Mouse (Mus musculus) spleen, postnatal 14 days (tissue): ENCODE data around the gene Ghrh.
A peak's percentile ranks its signal among the peaks of the same experiment; 100 is the strongest.

Source experiments
- DNase-seq, 2 experiments: peaks; one replicate each; pipeline ENCODE4 v3.0.0; 2021 to 2022; ENCODE audit warnings: low spot score in 2 of 2

Gene Ghrh

DNA sequence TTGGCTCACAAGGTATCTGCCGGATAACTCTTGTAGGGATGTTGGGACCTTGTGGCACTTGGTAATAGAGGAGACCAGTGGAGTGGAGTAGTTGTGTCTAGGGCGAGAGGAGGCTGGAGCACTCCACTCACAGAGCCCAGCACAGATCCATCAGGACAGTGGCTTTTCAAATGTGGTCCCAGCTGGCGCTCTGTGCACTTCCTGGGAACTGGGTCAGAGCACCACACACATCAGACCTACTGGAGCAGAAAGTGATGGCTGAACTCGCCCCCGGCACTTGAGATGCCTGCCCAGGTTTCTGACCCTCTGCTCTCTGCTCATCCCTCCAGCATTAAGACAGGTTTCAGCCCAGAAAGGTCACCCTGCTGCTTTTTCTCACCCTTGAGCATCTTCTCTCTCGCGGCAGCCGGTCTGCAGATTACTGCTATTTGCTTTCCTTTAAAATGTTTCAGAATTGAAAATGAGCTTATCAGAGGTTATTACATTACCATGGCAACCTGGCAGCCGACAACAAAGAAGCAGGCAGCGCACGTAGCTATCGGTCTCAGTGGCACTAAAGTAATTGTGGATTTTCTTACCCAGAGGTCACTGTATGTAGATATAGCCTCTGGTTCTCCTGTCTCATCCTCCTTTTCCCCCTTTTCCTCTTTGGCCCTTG, 1.9 kb upstream of the Ghrh start:
- no peak for DNase-seq

DNA sequence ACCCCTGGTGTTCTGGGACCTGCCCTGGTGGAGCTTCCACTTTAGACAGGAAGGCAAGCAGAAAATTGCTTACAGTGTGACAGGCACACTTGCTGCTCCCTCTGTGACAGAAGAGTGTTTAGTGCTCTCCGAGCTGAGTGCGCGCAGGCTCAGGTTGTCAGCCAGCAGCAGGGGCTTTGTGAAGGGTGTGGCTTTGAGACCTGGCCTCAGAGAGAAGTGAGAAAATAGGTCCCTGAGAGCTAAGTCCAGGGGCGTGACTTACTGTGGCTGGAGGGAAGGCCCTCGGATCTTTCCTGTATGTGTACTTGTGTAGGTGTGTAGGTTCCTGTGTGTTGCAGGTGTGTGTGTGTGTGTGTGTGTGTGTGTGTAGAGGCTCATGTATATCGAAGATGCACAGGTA, 4.0 kb downstream of the Ghrh start:
- no peak for DNase-seq

DNA sequence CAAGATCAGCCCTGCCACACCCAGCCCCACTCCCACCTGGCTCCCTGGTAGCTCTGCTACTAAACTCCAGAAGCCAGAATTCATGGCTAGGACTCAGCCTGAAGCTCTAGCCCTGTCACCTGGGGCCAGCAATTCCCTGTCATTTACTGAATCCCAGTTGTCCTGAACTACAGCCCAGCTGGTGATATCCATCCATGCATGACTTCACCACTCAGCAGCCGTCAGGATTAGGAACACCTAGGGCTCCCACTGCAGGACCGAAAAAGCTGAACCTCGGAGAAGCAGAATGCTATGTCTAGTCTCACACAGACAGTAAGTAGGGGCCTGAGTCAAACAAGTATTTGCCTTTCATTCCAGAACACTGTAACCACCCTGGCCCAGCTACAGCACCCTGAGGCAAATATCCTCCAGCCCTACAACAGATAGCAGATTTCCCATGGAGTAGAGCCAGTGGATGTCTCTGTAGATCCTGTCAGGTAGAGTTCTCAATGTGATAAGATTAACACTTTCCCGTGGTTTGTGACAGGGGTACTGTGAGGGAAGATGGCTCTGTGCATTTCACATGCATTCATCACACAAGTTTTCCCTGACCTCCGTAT, 4.9 kb downstream of the Ghrh start:
- DNase-seq = no peak

GRCm38 (mm10) chr2:157341554-157342270, 5.6 kb downstream of the Ghrh start:
- DNase-seq = peak; percentile 19 to 57

DNA sequence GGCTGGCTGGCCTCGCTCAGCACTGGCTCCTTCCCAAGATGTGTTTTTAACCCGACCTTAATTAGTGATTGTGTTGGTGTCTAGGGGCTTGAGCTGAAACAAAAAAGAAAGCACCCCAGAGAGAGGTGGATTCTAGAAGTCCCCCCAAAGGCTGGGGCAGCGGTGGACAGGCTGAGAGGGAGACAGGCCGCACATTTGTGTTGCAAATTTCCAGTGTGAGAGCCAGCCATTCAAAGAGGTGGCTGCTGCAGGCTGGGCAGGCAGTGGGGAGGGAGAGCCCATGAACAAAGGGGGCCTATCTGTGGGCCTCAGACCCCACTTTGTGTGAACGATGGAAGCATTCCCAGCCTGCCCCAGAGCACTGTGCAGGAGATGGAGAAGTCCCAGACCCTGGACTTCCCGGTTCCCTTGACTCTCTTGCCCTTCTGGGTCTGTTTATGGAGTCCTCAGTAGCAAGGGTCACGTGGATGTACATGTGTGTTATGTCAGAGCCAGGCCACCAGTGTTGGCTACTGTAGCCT, 7.0 kb downstream of the Ghrh start:
- DNase-seq = no peak

DNA sequence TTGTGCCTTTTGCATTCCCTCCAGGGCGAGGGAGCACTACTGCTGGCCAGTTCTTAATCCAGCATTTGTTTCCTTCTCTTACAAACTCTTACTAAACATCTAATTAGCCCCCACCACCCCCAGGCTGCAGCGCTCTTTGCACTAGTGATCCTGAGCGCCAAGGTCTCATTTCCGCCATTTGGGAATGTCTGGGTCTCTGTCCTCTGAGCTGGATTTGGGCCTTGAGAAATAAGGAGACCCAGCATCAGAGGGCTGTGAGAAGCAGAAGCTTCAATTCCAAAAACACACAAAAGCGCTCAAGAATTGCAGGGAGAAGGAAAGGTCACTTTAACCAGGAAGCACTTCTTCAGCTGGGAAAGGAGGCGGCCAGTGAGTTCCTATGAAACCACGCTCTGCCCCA, 7.8 kb downstream of the Ghrh start:
- no peak for DNase-seq

DNA sequence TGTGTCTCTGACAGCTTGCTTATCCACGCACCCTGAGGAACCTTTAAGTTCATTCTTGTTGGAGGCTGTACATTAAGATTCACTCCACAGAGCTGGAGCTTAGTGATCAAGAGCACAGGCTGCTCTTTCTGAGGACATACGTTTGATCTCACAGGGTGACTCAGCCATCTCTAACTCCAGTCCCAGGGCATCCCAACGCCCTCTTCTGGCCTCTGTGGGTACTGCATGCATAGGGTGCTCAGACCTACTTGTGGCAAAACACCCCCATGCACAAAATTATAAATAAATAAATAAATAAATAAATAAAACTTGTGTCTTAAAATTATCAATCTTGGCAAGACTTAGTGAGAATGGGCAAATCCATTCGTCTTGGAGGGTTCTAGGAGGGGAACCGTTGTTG, 8.6 kb downstream of the Ghrh start:
- peak; percentile 28 to 53 for DNase-seq

GRCm38 (mm10) chr2:157332059-157332458, 15.2 kb downstream of the Ghrh start:
- DNase-seq = no peak

GRCm38 (mm10) chr2:157328570-157328969, 18.7 kb downstream of the Ghrh start:
- DNase-seq = no peak

DNA sequence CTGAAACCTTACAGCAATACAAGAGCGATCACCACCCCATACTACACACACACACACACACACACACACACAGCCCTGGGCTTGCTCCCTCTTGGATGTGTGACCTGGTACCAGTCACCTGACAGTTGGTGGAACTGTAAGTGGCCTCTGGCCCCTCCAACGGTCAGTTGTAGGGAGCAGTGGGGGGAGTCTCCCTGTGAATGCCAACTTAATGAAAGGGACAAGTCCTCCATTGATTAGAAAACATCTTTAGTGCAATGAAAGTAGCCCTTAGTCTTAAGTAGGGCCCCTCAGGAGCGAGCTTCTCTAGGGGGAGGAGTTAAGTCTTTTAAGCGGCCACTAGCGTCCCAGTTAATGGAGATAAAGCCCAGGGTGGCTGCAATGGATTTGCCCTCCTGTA, 19.2 kb downstream of the Ghrh start:
- no peak for DNase-seq

- no peak for DNase-seq
Measured at GRCm38 (mm10) chr2:157325238-157325637, 22.1 kb downstream of the Ghrh start.

- no peak for DNase-seq
Measured at GRCm38 (mm10) chr2:157322029-157322766, 25.1 kb downstream of the Ghrh start.

GRCm38 (mm10) chr2:157320886-157321285, 26.4 kb downstream of the Ghrh start:
- no peak for DNase-seq

GRCm38 (mm10) chr2:157320135-157320534, 27.2 kb downstream of the Ghrh start:
- DNase-seq = no peak

DNA sequence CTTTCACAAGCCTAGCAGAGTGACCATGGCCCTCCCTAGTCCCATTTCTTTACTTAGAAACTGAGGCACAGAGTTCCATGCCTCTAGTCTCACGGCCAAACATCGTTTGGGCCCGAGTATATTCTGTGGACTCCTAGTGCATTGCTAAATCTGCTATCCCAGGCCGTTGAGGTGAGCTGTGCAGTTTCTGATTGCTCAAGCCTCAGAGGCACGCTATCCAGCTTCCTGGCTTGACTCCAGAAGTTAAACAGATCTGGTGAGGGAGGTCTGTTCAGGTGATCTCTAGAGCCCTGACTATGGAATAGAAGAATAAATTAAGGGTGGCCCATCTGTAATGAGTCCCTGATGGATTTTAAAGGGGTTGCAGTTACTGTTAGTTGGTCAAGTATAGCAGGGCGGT, 30.1 kb downstream of the Ghrh start:
- no peak for DNase-seq

DNA sequence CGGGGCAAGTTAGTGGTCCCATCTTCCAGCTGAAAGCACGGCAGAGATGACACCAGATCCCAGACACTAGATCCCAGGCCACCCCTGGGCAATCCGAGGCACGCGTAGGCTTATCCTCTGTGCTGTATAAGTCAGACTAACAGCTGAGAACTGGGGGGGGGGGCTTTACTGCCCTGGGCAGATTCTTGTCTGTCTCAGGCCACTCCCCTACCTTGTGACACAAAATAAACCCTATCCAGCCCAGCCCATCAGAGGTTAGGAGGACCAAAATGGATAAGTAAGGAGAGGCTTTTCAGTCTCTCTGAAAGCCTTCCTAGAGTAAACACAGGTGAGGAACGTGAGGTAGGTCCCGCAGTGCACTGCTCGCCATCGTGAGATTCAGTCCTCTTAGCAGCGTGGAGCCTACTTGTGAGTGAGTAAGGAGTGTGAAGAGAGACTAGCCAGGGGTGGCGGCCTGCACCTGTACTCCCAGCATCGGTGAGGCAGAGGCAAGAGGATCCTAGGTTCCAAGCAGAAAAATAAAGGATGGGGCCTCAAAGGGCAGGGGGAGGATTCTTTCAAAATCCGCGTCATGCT, 30.9 kb downstream of the Ghrh start:
- no peak for DNase-seq

- DNase-seq = no peak
Measured at GRCm38 (mm10) chr2:157315486-157315885, 31.8 kb downstream of the Ghrh start.

DNA sequence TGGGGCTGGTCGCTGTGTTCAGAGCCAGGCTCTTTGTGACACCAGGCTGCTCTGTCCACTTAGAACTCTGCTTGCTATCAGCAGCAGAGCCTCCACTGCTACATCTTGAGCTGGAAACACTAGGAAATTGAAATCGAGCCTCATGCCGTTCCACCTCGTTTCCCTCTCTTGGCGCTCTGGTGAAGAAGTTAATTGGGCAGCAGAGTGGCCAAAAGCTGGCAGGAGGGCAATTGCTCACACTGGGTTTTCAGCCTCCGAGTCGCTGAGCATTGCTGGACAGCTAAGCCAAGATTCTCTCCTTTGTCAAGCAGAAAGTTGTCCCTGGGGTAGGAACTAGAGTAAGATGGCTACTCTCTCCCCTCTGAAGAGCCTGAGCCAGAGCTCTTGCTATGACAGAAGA, 33.0 kb downstream of the Ghrh start:
- no peak for DNase-seq

- DNase-seq = no peak
Measured at GRCm38 (mm10) chr2:157313718-157314117, 33.6 kb downstream of the Ghrh start.

DNA sequence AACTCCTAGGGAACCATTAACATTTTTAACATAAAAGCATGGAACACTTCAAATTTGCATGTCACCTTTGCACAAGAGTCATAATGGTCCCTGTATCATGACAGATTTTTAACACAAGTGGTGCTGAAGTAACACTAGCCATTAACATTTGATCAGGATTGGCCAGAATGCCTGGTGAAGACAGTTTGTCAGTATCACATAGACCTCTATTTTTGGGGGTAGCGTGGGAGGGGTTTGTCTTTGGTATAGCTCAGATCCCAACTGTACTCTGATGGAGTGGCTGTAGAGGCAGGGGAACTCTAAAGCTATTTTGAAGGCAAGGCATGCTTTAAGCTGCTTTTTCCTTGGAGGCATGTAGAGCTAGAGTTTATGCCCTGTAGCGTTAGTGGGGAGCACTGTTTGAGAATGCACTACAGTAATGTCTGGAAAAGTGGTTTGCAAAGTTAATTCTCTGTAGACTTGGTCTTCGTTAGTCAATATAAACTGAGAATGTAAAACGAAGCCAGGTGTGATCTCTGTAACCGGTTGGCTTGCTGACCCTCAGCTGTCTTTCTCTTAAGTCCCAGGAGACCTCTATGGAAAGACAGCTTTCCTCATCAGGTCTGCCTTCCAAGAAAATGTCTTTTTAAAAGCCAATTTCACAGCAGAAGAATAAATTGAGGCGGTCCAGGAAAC, 36.2 kb downstream of the Ghrh start:
- no peak for DNase-seq

DNA sequence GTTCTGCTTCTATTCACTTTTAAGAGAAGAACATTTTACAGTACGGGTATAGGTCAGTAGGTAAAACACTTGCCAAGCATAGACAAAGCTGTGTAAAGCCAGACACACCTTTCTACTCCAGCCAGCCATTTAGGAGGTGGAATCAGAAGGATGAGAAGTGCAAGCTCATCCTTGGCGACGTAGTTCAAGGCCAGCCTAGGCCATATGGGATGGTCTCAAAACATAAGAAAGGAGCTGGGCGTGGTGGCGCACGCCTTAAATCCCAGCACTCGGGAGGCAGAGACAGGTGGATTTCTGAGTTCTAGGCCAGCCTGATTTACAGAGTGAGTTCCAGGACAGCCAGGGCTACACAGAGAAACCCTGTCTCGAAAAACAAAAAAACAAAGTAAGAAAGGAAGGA, 37.7 kb downstream of the Ghrh start:
- no peak for DNase-seq
